Mouse (Mus musculus) inflammation-experienced regulatory T-cells, adult 6 months (primary cell): ENCODE results near the gene Rexo2. TPM values are rescaled to one million over a fixed set of nuclear protein-coding genes. Genes with fewer than 3 reads are reported as not detected.
"Not testable (repeated sequence)": the region's sequence is repeated elsewhere in the genome, so short reads cannot be mapped to it uniquely, and the experiment has no call there.

ENCODE experiments used
- ATAC-seq: one replicate; pipeline ENCODE4 v1.8.0; 2017
- polyA plus RNA-seq, 3 experiments: library from polyadenylated mRNA; unstranded; fragments of 100-300 nt; shearing (Covaris generic); gene quantifications; one replicate each; pipeline ENCODE4 v1.2.1; 2017

Rexo2 gene
- polyA plus RNA-seq: 100 to 1,000 TPM; 140 to 206 (median 176) TPM

GRCm38 (mm10) chr9:48480411-48481213 lies at the start of gene Rexo2:
Rexo2 (minus strand) TSS chr9:48480623.
- ATAC-seq: peak; percentile 95

- ATAC-seq: peak; percentile 76
These were observed 46.1 kb upstream of the Rexo2 start for GRCm38 (mm10) chr9:48526520-48526919.

DNA sequence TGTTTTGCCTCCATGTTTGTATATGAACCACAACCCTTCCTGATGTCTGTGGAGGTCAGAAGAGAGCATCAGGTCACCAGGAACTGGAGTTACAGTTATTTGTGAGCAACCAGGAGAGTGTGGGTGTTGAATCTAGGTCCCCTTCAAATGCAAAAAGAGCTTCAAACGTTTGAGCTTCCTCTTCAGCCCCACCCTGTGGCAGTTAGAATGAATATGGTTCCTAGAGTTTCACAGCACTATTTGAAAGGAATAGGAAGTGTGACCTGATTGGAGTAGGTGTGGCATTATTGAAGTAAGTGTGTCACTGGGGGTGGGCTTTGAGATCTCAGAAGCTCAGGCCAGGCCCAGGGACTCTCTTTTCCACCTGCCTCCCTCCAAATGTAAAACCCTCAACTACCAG lies 45.1 kb upstream of the Rexo2 start:
- peak; percentile 55 for ATAC-seq

GRCm38 (mm10) chr9:48520405-48520804 lies 40.0 kb upstream of the Rexo2 start:
- not testable (repeated sequence) for ATAC-seq

GRCm38 (mm10) chr9:48517372-48518130 lies 37.1 kb upstream of the Rexo2 start:
- ATAC-seq: no peak

DNA sequence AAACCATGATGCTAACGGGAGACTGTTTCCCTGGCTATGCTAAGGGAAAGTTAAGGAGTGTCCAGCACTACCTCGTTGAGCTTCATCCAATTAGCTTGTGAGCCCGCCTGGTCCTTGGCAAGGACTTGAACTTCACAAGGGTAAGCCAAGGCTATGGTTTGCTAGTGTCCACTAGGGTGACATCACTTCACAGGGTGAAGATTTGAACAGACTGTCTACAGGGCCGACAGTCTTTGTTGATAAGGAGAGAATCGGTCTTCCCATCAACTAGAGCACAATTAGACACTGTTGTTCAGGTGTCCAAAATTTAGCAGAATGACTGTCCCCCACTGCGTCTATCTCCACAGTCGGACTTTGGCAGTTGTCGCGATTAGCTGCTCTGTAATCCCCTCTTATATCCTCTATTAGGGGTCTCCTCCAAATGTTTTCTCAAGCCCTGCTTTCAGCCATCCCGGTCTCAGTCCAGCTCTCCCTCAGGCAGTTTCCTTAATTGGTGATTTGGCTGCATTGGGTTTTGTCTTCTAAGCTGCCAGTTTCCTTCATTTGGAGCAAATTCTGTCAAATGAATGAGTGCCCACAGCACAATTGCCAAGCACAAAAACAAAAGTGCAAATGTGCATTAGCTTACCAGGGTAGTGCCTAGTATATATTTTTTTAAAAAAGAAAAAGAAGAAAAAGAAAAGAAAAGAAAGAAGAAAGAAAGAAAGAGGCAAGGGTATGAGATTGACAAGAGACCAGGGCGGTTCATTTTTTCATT lies 36.4 kb upstream of the Rexo2 start:
- ATAC-seq: no peak

- ATAC-seq: no peak
These were observed 34.9 kb upstream of the Rexo2 start for GRCm38 (mm10) chr9:48515332-48515731.

GRCm38 (mm10) chr9:48510134-48510533 lies 29.7 kb upstream of the Rexo2 start:
- no peak for ATAC-seq

DNA sequence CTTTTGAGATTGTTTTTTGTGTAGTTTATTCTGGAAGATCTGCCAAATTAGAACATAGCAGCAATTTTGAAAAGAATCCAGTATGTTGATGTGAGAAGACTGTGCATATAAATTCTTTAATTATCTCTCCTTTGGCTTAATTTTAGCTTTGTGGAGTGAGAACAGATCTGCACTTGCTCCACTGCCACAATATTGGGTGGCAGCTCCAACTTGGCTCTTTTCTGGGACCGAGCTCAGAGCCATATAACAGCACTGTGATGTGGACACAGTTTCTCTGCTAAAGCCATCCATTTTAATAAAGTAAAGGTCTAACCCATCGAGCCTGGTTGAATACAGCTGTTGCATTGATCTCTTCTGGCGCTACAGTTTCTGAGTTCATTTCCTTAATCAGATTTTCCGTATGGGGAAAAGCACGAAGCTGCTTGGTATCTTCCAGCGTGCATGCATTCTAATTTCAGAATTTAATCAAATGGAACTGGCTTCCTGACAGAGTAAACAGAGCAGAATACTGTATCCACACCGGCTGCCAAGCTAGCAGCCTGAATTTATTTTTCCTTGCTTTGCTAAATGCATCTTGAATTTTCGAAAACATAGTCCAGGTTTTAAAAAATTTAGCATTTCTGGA lies 24.4 kb upstream of the Rexo2 start:
- ATAC-seq: no peak

- ATAC-seq: no peak
These were observed 22.6 kb upstream of the Rexo2 start for GRCm38 (mm10) chr9:48503001-48503400.

DNA sequence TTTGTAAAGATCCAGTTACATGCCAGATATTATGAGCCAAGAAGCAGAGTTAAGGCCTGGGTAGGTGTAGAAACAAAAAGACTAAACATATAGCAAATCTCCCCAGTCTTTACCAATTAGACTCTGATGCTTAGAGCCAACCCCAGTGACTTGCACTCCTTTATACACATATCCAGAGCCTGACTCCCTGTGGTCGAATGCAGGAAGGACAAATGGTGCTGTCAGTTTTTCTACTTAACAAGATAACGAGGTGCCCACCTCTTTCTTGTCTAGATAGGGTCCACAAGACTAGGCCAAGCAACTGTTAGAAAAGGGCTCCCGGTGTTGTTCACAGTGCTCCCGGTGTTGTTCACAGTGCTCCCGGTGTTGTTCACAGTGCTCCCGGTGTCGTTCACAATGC lies 20.8 kb upstream of the Rexo2 start:
- ATAC-seq: no peak

DNA sequence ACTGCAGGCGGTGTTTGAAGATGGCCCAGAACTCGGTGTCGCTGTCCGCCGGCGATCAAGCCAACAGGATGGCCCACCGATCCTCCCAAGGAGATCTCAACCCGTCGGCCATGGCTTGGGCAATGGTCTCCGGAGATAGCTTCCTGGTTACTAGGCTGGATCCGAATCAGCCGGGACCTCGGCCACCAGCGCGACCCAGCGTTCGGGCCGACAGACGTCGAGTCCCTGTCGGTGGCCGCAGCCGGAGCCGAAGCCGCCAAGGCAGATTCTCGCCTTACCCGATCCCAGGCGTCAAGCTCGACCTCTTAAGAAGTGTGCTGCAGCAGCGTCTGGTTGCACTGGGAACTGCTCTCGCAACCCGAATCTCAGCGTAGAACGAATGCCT lies 15.1 kb upstream of the Rexo2 start:
- peak; percentile 37 for ATAC-seq

DNA sequence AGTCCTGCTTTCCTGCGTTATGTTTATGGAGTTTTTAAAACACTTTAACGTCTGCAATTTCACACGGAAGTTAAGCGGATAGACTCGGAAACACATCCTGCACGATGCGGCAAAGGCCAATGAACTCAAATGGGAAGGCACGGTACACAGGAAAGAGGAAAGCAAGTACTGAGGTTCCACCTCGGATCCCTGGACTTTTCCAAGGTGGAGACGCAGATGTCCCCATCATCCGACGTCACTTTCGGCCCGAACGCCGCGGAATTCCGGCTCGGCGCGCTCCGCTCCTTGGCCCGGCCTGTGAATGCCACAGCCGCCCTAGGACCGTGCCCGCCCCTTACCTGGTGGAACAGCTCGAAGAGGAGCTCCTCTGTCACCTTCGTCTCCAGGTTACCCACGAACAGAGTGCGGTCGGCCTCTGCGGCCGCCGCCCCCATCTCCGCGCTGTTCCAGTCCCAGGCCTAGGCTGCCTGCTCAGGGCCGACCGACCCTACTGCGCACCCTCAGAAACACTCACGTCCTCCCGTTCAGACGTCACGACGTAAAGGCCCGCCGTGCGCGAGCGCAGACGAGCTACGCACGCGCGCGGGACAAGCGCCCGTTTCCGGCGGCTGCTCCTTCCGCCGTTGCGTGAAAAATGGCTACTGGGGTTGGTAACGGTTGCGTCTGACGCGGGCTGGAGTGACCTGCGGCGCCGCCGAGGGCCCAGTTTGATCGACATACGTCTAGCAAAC lies 14.6 kb upstream of the Rexo2 start, which contains the start of the genes Rbm7 and Gm5617:
Rbm7 (minus strand) TSS at position 483 of the 731 bp plus-strand sequence.
Gm5617 (plus strand) TSS at position 626 of the 731 bp plus-strand sequence.
- ATAC-seq: peak; percentile 99

GRCm38 (mm10) chr9:48481214-48482134 lies 1.1 kb upstream of the Rexo2 start:
- no peak for ATAC-seq

- ATAC-seq: no peak
These were observed 499 bp downstream of the Rexo2 start for GRCm38 (mm10) chr9:48479838-48480410.

GRCm38 (mm10) chr9:48478808-48479207 lies 1.6 kb downstream of the Rexo2 start:
- no peak for ATAC-seq

- ATAC-seq: no peak
These were observed 3.9 kb downstream of the Rexo2 start for GRCm38 (mm10) chr9:48476236-48477165.

DNA sequence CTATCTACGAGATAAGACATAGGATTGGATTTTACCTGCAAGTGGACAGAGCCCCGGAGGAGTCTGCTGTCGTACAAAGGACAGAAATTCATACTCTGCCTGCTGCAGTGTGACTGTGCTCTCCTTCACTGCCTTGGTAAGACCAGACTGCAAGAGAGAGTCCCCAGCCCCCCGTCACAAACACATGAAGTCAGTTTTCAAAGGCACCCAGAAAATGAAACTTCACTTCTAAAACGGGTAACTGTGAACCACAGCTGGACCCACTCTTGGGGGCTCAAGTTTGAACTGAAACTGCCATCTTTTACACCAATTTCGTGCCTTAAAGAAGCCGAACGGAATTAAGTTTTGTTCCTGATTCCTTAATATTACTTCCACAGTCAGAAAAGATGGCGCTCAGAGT lies 6.1 kb downstream of the Rexo2 start:
- no peak for ATAC-seq

GRCm38 (mm10) chr9:48473131-48473530 lies 7.3 kb downstream of the Rexo2 start:
- ATAC-seq: no peak
